Mouse (Mus musculus) MEL (cell line): ENCODE results near the gene Gm49416. TPM values are rescaled to one million over a fixed set of nuclear protein-coding genes. Genes with fewer than 3 reads are reported as not detected.

ENCODE experiments used
- DNase-seq: peaks from one replicate; pipeline ENCODE4 v3.0.0; 2011; ENCODE audit warnings: low read depth, low spot score
- H3K27ac ChIP-seq: 2 replicates; pipeline ENCODE4 v1.5.1; 2012; ENCODE audit warnings: low read depth, mild to moderate bottlenecking, control low read depth, low read length, moderate library complexity; ENCODE audit not compliant: control insufficient read depth
- H3K27me3 ChIP-seq, 2 experiments: fragments of 150-350 bp in 1 of 2; sonication (generic) in 1 of 2; 2 replicates each; pipeline ENCODE4 v1.6.1; 2012; ENCODE audit warnings: low read length in 2 of 2, mild to moderate bottlenecking in 2 of 2, improper control_type of control experiment in 1 of 2, moderate library complexity in 1 of 2; ENCODE audit not compliant: insufficient read depth in 2 of 2, control insufficient read depth in 1 of 2
- H3K36me3 ChIP-seq, 2 experiments: 2 replicates each; pipeline ENCODE4 v1.6.1; 2012 to 2014; ENCODE audit warnings: low read length in 2 of 2, improper control_type of control experiment in 1 of 2, inconsistent platforms in 1 of 2, mild to moderate bottlenecking in 1 of 2; ENCODE audit not compliant: insufficient read depth in 2 of 2, control insufficient read depth in 1 of 2
- H3K4me1 ChIP-seq, 2 experiments: fragments of 150-350 bp in 1 of 2; sonication (generic) in 1 of 2; 2 replicates each; pipeline ENCODE4 v1.6.1; 2012; ENCODE audit warnings: low read length in 2 of 2, improper control_type of control experiment in 1 of 2, mild to moderate bottlenecking in 1 of 2; ENCODE audit not compliant: insufficient read depth in 2 of 2, control insufficient read depth in 1 of 2
- H3K4me3 ChIP-seq, 2 experiments: fragments of 150-350 bp in 1 of 2; sonication (generic) in 1 of 2; 2 replicates each; pipeline ENCODE4 v1.5.1; 2012; ENCODE audit warnings: low read depth in 2 of 2, low read length in 2 of 2, mild to moderate bottlenecking in 2 of 2, moderate library complexity in 2 of 2, control low read depth in 1 of 2, improper control_type of control experiment in 1 of 2; ENCODE audit not compliant: control insufficient read depth in 1 of 2, insufficient read depth in 1 of 2
- H3K79me2 ChIP-seq: 2 replicates; pipeline ENCODE4 v1.6.1; 2012; ENCODE audit warnings: mild to moderate bottlenecking, low read length, moderate library complexity; ENCODE audit not compliant: control insufficient read depth, poor library complexity, insufficient read depth
- H3K9ac ChIP-seq: 2 replicates; pipeline ENCODE4 v1.6.1; 2012; ENCODE audit warnings: low read depth, mild to moderate bottlenecking, control low read depth, low read length, moderate library complexity; ENCODE audit not compliant: control insufficient read depth, poor library complexity, severe bottlenecking
- H3K9me3 ChIP-seq: fragments of 150-350 bp; sonication (generic); replicated peaks from 2 replicates; pipeline ENCODE4 v1.6.1; 2012; ENCODE audit warnings: mild to moderate bottlenecking, low read length, improper control_type of control experiment, moderate library complexity; ENCODE audit not compliant: insufficient read depth
- BHLHE40 ChIP-seq: IDR thresholded peaks from 2 replicates; pipeline ENCODE4 v1.6.1; 2012; ENCODE audit warnings: low read depth, mild to moderate bottlenecking, inconsistent platforms, low read length, improper control_type of control experiment, borderline replicate concordance
- CHD1 ChIP-seq: IDR thresholded peaks from 2 replicates; pipeline ENCODE4 v1.6.1; 2012; ENCODE audit warnings: low read depth, mild to moderate bottlenecking, inconsistent platforms, low read length, improper control_type of control experiment
- CHD2 ChIP-seq: IDR thresholded peaks from 2 replicates; pipeline ENCODE4 v1.6.1; 2011; ENCODE audit warnings: low read length, improper control_type of control experiment
- E2F4 ChIP-seq: IDR thresholded peaks from 2 replicates; pipeline ENCODE4 v1.6.1; 2011; ENCODE audit warnings: low read depth, low read length, improper control_type of control experiment, borderline replicate concordance
- ELF1 ChIP-seq: IDR thresholded peaks from 2 replicates; pipeline ENCODE4 v1.6.1; 2014; ENCODE audit warnings: low read depth, mild to moderate bottlenecking, inconsistent platforms, low read length, improper control_type of control experiment, moderate library complexity
- ETS1 ChIP-seq: IDR thresholded peaks from 2 replicates; pipeline ENCODE4 v1.6.1; 2012; ENCODE audit warnings: low read depth, mild to moderate bottlenecking, inconsistent platforms, low read length, improper control_type of control experiment, moderate library complexity
- GATA1 ChIP-seq: IDR thresholded peaks from 2 replicates; pipeline ENCODE4 v1.6.1; 2011; ENCODE audit warnings: low read depth, low read length, improper control_type of control experiment
- HCFC1 ChIP-seq: IDR thresholded peaks from 2 replicates; pipeline ENCODE4 v1.6.1; 2012; ENCODE audit warnings: low read depth, mild to moderate bottlenecking, inconsistent platforms, low read length, improper control_type of control experiment, moderate library complexity
- KAT2A ChIP-seq: conservative IDR thresholded peaks from 2 replicates; pipeline ENCODE4 v1.6.1; 2012; ENCODE audit warnings: low read depth, low read length, improper control_type of control experiment, inconsistent platforms
- MAZ ChIP-seq: IDR thresholded peaks from 2 replicates; pipeline ENCODE4 v1.6.1; 2012; ENCODE audit warnings: low read depth, mild to moderate bottlenecking, inconsistent platforms, low read length, improper control_type of control experiment
- MEF2A ChIP-seq: IDR thresholded peaks from 2 replicates; pipeline ENCODE4 v1.6.1; 2014; ENCODE audit warnings: low read depth, mild to moderate bottlenecking, inconsistent platforms, low read length, improper control_type of control experiment; ENCODE audit not compliant: poor library complexity, insufficient replicate concordance, severe bottlenecking; ENCODE audit errors: extremely low read depth
- MYB ChIP-seq: IDR thresholded peaks from 2 replicates; pipeline ENCODE4 v1.6.1; 2011; ENCODE audit warnings: mild to moderate bottlenecking, low read depth, low read length, improper control_type of control experiment
- MYC ChIP-seq: IDR thresholded peaks from 2 replicates; pipeline ENCODE4 v1.6.1; 2011; ENCODE audit warnings: low read depth, mild to moderate bottlenecking, low read length, improper control_type of control experiment, moderate library complexity
- NELFE ChIP-seq: IDR thresholded peaks from 2 replicates; pipeline ENCODE4 v1.6.1; 2011; ENCODE audit warnings: low read depth, low read length, improper control_type of control experiment
- NRF1 ChIP-seq: IDR thresholded peaks from 2 replicates; pipeline ENCODE4 v1.6.1; 2014; ENCODE audit warnings: low read depth, mild to moderate bottlenecking, inconsistent platforms, low read length, improper control_type of control experiment, moderate library complexity; ENCODE audit not compliant: poor library complexity, insufficient read depth, severe bottlenecking
- POLR2A ChIP-seq, 2 experiments: IDR thresholded peaks; 2 replicates each; pipeline ENCODE4 v1.6.1; 2011 to 2012; ENCODE audit warnings: low read length in 2 of 2, mild to moderate bottlenecking in 2 of 2, control low read depth in 1 of 2, improper control_type of control experiment in 1 of 2, low read depth in 1 of 2, moderate library complexity in 1 of 2; ENCODE audit not compliant: control insufficient read depth in 1 of 2, insufficient read depth in 1 of 2, poor library complexity in 1 of 2
- POLR2AphosphoS2 ChIP-seq: IDR thresholded peaks from 2 replicates; pipeline ENCODE4 v1.6.1; 2011; ENCODE audit warnings: low read length, improper control_type of control experiment
- SIN3A ChIP-seq: IDR thresholded peaks from 2 replicates; pipeline ENCODE4 v1.6.1; 2012; ENCODE audit warnings: low read length, improper control_type of control experiment, inconsistent platforms
- SMC3 ChIP-seq: IDR thresholded peaks from 2 replicates; pipeline ENCODE4 v1.6.1; 2011; ENCODE audit warnings: low read depth, low read length, improper control_type of control experiment
- TBP ChIP-seq: IDR thresholded peaks from 2 replicates; pipeline ENCODE4 v1.8.0; 2011; ENCODE audit warnings: low read depth, low read length, improper control_type of control experiment
- TCF12 ChIP-seq: IDR thresholded peaks from 2 replicates; pipeline ENCODE4 v1.6.1; 2014; ENCODE audit warnings: low read depth, mild to moderate bottlenecking, inconsistent platforms, low read length, improper control_type of control experiment, moderate library complexity
- ZMIZ1 ChIP-seq: IDR thresholded peaks from 2 replicates; pipeline ENCODE4 v1.6.1; 2012; ENCODE audit warnings: low read depth, mild to moderate bottlenecking, inconsistent platforms, low read length, improper control_type of control experiment, moderate library complexity
- ZNF384 ChIP-seq: IDR thresholded peaks from 2 replicates; pipeline ENCODE4 v1.6.1; 2012; ENCODE audit warnings: low read depth, mild to moderate bottlenecking, inconsistent platforms, low read length, improper control_type of control experiment
- polyA plus RNA-seq, 2 experiments: library from polyadenylated mRNA; stranded (reverse) in 1 of 2; unstranded in 1 of 2; fragments of >175 nt in 1 of 2; fragments of >200 nt in 1 of 2; gene quantifications; 2 replicates each; pipeline versions ENCODE4 v1.2.1 to v1.2.4; 2012; ENCODE audit warnings: low replicate concordance in 2 of 2, low read depth in 1 of 2; ENCODE audit not compliant: insufficient read length in 2 of 2, insufficient read depth in 1 of 2, missing spikeins in 1 of 2
- total RNA-seq: library from RNA; depleted of rRNA; stranded (reverse); fragments of 300-350 nt; gene quantifications from 2 replicates; pipeline ENCODE4 v1.2.3, GENCODE M21; 2012

Gene Gm49416
- total and polyA plus RNA-seq, 3 experiments = 0.77 to 31.2 TPM; not detected in 1

GRCm38 (mm10) chr19:8886916-8887584 is 1.7 kb upstream of the Gm49416 start:
- peaks cover 0 to 13% of the 10 kb centered on the region in 2 experiments; a peak in 1 of 4 replicates for H3K4me1 ChIP-seq
- H3K9me3 ChIP-seq = no peaks in the 10 kb centered on the region
- H3K79me2 ChIP-seq = peaks cover 26% of the 10 kb centered on the region
- peak overlapping the region; percentile 94 for H3K9ac ChIP-seq
- H3K36me3 ChIP-seq = peaks cover 0 to 30% of the 10 kb centered on the region in 2 experiments; a peak in 2 of 4 replicates
- peak; percentile 66 for DNase-seq
- peak overlapping the region; percentile 75 to 85; a peak in 3 of 4 replicates for H3K4me3 ChIP-seq
- no peaks in the 10 kb centered on the region for H3K27me3 ChIP-seq
- peak overlapping the region; percentile 91 for H3K27ac ChIP-seq
- TF ChIP-seq MEF2A (no peak), MYC (peak; percentile 12; the same call in 1 of the 2 replicates), NRF1 (no peak), TBP (no peak), SIN3A (peak; percentile 50), ETS1 (no peak), CHD1 (no peak), MAZ (no peak), NELFE (peak; percentile 47; the same call in 1 of the 2 replicates), GATA1 (no peak), KAT2A (no peak; the same call in 1 of the 2 replicates), BHLHE40 (peak; percentile 23; the same call in 1 of the 2 replicates), E2F4 (no peak), ZMIZ1 (peak; percentile 67), ELF1 (no peak), POLR2AphosphoS2 (peak; percentile 97; the same call in 1 of the 2 replicates), MYB (peak; percentile 32; the same call in 1 of the 2 replicates), SMC3 (peak; percentile 33), POLR2A (IDR thresholded peaks at IDR 0.05; ENCODE audit: control insufficient read depth in 1 of 2, insufficient read depth in 1 of 2, low read depth in 1 of 2, low read length in 2 of 2, poor library complexity in 1 of 2) (no peak; a peak in 2 of 4 replicates), ZNF384 (no peak), TCF12 (no peak), CHD2 (peak; percentile 54; the same call in 1 of the 2 replicates), HCFC1 (peak; percentile 38; the same call in 1 of the 2 replicates)
